Mouse (Mus musculus) ES-CJ7 (cell line): ENCODE measurements around the gene Leng1.

Source experiments
- DNase-seq: peaks from one replicate; pipeline ENCODE4 v3.0.0; 2011; ENCODE audit warnings: low read depth, low spot score

The Leng1 gene

GRCm38 (mm10) chr7:3692382-3692986 lies 26.8 kb upstream of the Leng1 start, which contains the start of gene Tsen34:
Gene Tsen34 (plus strand): TSS chr7:3692863.
- no peak for DNase-seq

DNA sequence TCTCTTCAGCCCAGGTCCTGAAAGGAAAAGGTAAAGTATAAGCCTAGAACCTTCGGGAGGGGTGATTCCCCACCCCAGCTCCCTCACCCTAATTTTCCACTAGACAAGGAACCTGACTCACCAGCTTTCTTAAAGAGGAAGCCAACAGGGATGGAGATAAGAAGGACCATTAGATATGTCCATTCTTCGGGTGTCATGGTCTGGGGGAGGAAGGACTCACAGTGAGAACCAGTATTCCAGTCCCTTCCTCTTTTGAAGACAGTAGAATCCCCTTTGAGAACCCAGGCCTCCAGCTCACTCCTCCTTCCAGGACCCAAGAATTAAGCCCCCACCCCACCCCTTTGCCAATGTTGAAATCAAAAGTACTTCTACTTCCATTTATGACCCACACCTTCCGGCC lies 26.3 kb upstream of the Leng1 start:
- DNase-seq = no peak

GRCm38 (mm10) chr7:3685400-3686187 lies 20.0 kb upstream of the Leng1 start:
- DNase-seq = no peak

GRCm38 (mm10) chr7:3684698-3685097 lies 19.1 kb upstream of the Leng1 start:
- DNase-seq = no peak

DNA sequence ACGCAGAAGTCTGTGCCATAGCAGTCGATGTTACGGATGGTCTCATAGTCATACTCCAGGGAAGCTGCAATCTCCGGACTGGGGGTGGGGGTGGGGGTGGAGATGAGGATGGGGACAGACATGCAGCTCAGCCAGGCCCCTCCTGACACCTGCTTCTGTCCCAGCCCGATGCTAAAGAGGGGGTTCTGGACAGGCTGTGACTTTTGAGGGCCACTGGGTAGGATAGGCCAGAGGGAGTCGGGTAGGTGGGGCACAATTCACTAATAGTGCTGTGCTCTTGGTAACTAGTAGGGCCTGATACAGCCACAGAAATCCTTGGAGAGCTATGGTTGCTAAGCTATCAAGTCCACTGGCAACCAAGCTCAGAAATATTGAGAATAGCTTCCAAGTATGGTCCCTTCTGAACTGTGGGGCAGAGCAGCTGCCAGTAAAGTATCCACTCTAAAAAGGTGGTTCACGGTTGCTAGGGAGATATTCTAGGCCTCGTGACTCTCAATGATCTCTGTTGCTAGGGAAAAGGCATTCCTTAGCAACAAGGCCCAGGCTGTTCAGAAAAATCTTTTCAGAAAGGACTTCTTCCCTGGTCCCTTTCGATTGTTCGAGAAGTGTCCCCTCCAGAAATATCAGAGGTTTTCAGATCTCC lies 18.4 kb upstream of the Leng1 start:
- DNase-seq = no peak

- no peak for DNase-seq
These were observed 11.7 kb upstream of the Leng1 start, which contains the start of gene Tmc4 for GRCm38 (mm10) chr7:3677342-3677741. Gene Tmc4 (minus strand): TSS chr7:3677553.

DNA sequence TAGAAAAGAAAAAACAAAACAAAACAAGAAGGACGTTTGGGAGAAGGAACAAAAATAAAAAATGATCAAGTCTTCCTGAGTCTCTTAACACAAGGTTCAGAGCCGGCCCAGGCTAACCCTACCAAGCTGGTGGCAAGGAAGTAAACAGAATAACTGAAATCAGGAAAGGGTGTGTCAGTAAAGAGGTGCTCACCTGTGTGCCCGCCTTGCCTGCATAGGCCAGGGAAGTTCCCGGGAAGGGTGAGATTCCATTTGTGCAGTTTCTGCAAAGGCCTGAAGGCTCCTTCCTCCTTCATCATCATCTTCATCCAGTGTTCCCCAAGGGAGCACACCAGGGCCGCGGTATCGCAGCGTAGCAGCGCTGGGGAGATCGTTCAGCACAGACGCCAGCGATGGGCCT lies 10.7 kb upstream of the Leng1 start:
- no peak for DNase-seq

GRCm38 (mm10) chr7:3675228-3675548 lies 9.5 kb upstream of the Leng1 start:
- no peak for DNase-seq

DNA sequence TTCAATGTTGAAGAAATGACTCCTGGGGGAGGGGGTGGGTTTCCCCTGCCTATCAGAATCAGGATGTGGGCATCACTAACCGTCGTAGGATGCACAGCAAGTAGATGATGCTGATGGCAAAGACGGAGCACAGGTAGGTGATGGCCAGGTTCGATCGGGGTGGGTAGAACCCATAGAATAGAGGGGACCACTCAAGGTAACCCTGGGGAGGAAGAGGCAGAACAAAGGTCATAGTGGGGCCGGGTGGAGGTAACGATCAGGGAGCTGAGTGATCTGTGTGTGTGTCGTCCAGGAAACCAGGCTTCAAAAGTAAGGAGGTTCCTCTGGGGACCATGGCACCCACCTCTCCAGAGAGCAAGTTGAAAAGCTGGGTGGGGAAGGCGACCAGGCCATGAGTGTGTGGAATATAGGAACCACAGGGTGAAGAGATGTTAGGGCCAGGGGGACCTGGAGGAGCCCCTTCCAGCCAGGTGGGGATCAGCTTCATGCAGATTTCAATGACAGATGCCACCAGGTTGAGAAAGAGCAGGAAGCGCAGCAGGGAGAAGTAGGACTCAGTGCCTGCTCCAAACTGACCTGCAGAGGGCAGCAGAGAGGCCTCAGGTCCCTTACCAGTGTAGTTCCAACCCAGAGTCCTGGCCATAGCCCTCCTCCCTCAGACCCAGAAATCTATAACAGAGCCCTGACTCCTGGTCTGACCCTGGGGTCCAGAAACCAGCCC lies 9.0 kb upstream of the Leng1 start:
- DNase-seq = peak; percentile 89

DNA sequence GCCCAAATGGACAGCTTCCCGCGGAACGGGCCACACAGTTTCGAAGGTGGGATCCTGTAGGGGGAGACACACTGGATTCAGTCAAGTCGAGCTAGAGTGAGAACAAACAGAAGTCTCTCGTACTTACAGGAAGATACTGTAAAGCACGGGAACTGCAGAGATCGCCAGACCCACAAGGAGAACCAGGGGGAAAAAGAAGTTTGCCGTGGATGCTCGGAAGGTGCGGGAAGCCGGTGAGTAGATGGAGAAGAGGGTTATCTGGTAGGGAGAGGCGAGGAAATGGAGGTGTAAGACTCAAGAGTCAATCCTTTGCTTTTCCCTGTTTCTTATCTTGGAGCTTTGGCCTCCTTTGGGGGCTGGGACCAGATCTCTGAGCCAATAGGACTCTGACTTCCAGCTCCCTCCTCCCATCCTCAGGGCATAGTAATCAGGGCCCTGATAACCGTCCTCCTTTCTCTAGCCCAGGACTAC lies 1.3 kb upstream of the Leng1 start:
- peak; percentile 75 for DNase-seq

- no peak for DNase-seq
These were observed 971 bp downstream of the Leng1 start for GRCm38 (mm10) chr7:3664524-3665214.

GRCm38 (mm10) chr7:3658578-3658977 lies 7.1 kb downstream of the Leng1 start:
- DNase-seq = no peak

DNA sequence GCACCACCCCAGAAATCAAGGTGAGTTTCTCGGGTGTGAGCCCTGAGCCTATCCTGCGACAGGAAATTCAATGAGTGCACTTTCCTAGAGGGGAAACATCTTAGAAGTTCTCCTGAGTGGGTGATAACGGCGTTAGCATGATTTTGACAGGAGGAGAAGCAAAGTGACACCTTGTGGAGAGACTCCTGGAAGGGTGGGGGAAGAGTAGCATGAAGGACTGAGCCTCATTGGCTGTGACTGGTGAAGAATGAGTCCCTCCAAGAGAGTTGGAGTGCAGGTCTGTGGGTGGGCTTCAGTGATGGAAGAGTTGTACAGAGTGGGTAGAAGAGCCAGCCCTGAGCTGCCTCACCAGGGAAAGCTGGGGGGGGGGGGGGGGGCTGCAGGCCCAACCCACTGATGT lies 8.7 kb downstream of the Leng1 start:
- DNase-seq = no peak

GRCm38 (mm10) chr7:3646641-3647040 lies 19.0 kb downstream of the Leng1 start:
- no peak for DNase-seq

DNA sequence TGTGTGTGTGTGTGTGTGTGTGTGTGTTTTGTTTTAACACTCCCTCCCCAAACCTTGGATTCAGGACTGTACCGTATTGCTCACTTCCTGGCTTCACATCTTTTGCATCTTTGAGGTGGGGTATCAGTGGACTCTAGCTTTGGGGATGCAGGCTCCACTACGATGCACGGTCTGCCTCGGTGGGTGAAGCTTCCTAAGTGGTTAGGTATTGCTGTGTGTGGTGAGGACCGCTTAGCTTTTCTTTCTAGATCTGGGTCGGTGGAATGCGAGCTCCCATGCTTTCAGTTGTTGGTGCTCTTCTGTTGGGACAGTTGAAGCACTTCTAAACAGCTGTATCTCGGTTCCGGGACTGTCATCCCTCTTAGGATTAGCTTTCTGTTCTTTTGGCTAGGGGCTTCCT lies 19.5 kb downstream of the Leng1 start:
- DNase-seq = no peak

DNA sequence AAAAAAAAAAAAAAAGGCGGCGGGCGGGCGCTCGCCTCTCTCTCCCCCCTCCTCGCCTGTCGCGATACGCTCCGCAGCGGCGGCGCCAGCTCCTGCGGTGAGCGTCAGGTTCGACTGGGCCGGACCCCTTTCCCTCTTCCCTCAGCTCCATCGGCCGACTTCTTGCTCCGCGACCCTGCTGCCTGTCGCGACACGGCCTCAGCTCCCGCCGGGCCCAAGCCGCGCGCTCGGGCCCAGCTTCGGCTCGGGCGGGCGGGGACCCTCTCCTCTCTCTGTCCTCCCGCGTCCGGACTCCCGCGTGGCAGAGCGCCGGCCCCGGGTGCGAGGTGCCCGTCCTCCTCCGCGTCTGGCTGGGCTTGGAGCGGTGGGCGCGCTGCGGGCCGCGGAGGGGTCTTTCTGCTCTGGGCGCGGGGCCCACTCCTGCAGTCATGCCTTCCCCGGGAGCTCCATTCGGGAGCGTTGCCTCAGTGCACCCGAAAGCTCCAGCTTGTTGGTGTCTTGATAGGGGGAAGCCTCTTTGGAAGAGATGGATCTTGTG lies 20.1 kb downstream of the Leng1 start:
- DNase-seq = no peak

- peak; percentile 99 for DNase-seq
These were observed 20.8 kb downstream of the Leng1 start, which contains the start of gene Cnot3 for GRCm38 (mm10) chr7:3644672-3645487. Gene Cnot3 (plus strand): TSS chr7:3645268.

GRCm38 (mm10) chr7:3644348-3644671 lies 21.3 kb downstream of the Leng1 start:
- DNase-seq = peak; percentile 29

DNA sequence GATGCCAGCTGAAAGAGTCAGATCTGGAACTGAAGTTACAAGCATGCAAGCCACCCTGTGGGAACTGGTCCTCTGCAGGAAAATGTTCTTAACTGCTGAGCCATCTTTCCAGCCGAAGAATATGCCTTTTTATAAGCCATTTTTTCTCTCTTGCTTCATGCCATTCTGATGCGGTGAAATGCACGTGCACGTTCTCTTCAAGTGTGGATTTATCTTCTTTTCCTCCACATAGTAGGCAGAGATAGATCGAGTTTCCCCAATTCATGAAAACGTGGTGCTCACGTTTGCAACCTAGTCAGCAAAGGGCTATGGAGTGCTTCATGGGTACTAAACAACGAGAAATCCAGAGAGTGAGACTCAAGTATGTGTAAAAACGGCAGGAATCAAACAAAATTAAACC lies 21.8 kb downstream of the Leng1 start:
- no peak for DNase-seq

DNA sequence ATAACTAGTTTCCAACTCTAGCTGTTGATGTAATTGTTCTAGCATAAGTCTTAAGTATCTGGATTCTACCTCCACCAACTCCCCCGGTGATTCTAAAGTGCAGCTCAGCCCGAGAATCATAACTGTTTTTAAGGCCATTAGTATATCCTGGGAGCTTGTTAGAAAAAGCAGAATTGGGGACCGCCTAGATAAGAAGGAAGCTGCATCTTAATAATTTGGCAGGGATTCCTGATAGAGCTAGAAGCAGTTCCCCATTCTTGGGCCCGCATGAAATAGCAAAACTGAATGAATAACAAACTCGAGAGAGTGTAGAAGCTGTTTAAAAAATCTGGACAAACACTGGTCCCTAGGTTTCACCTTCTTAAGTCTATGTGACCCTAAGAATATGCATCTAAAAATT lies 22.2 kb downstream of the Leng1 start:
- no peak for DNase-seq

- DNase-seq = no peak
These were observed 35.2 kb downstream of the Leng1 start for GRCm38 (mm10) chr7:3630478-3630815.
